Mouse (Mus musculus): ENCODE data around the gene Ubl3.

- no peak for TF ChIP-seq POLR2A (IDR thresholded peaks at IDR 0.05; ENCODE audit: extremely low read depth, insufficient read depth, low read length)
- TF ChIP-seq CTCF (IDR thresholded peaks at IDR 0.05; ENCODE audit: extremely low read depth, insufficient read depth, low read length): no peak
These were observed 1.1 kb upstream of the Ubl3 start for GRCm38 (mm10) chr5:148553723-148554122.

All from cortical plate, adult 2 months (tissue).